Mouse (Mus musculus): ENCODE results near the gene Olfr391-ps. TPM values are rescaled to one million over a fixed set of nuclear protein-coding genes. Genes with fewer than 3 reads are reported as not detected.

Olfr391-ps gene
- polyA plus RNA-seq (2012; rRNA removed): not detected in 2 replicates

- Histone ChIP-seq H3K36me3 (ENCODE audit: control insufficient read depth, insufficient read depth, low read length) (no peaks in the 10 kb centered on the region), H3K27ac (ENCODE audit: control insufficient read depth, insufficient read depth, low read depth, low read length) (no peak within 1 kb of the TSS), H3K27me3 (ENCODE audit: control insufficient read depth, insufficient read depth, low read length) (no peaks in the 10 kb centered on the region), H3K4me3 (ENCODE audit: control insufficient read depth, low read depth, low read length) (no peak within 1 kb of the TSS), H3K4me1 (ENCODE audit: control insufficient read depth, insufficient read depth, low read length) (no peaks in the 10 kb centered on the region)
- TF ChIP-seq CTCF (IDR thresholded peaks at IDR 0.05; ENCODE audit: control insufficient read depth, insufficient read depth, insufficient replicate concordance, low read depth, low read length) (no peak), POLR2A (IDR thresholded peaks at IDR 0.05; ENCODE audit: control insufficient read depth, low read depth, low read length) (no peak)
Observed at GRCm38 (mm10) chr11:73802952-73803351, at the start of gene Olfr391-ps. Olfr391-ps (minus strand) TSS chr11:73803052.

DNA sequence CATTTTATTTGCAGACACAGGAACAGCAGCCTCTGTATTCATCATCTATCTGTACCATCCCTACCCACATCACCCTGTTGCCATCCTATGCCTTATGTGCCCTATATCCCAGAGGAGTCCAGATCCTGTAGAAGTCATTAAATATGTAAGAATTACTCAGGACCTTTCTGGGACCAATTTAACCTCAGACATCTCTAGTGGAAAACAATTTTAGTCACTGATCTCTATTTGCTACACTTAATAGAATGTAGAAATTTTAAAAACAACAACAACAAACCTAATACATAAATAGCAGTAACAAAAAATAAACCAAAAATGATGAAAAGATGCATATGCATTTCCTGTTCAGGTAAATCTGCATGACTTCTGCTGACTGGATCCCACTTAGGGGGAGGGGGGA, 48.5 kb upstream of the Olfr391-ps start, which contains the start of gene Olfr393:
Gene Olfr393, minus strand, starts transcription at position 101 of the 400 bp plus-strand sequence.
- Histone ChIP-seq H3K36me3 (ENCODE audit: control insufficient read depth, insufficient read depth, low read length) (no peaks in the 10 kb centered on the region), H3K27me3 (ENCODE audit: control insufficient read depth, insufficient read depth, low read length) (no peaks in the 10 kb centered on the region), H3K4me3 (ENCODE audit: control insufficient read depth, low read depth, low read length) (no peak within 1 kb of the TSS), H3K4me1 (ENCODE audit: control insufficient read depth, insufficient read depth, low read length) (no peaks in the 10 kb centered on the region), H3K27ac (ENCODE audit: control insufficient read depth, insufficient read depth, low read depth, low read length) (no peak within 1 kb of the TSS)
- no peak for TF ChIP-seq CTCF (IDR thresholded peaks at IDR 0.05; ENCODE audit: control insufficient read depth, insufficient read depth, insufficient replicate concordance, low read depth, low read length)
- TF ChIP-seq POLR2A (IDR thresholded peaks at IDR 0.05; ENCODE audit: control insufficient read depth, low read depth, low read length): no peak

- H3K36me3 ChIP-seq (ENCODE audit: control insufficient read depth, insufficient read depth, low read length): no peaks in the 10 kb centered on the region
- no peak within 1 kb of the TSS for H3K27ac ChIP-seq (ENCODE audit: control insufficient read depth, insufficient read depth, low read depth, low read length)
- no peaks in the 10 kb centered on the region for H3K27me3 ChIP-seq (ENCODE audit: control insufficient read depth, insufficient read depth, low read length)
- H3K4me3 ChIP-seq (ENCODE audit: control insufficient read depth, low read depth, low read length): no peak within 1 kb of the TSS
- no peak for TF ChIP-seq POLR2A (IDR thresholded peaks at IDR 0.05; ENCODE audit: control insufficient read depth, low read depth, low read length)
- TF ChIP-seq CTCF (IDR thresholded peaks at IDR 0.05; ENCODE audit: control insufficient read depth, insufficient read depth, insufficient replicate concordance, low read depth, low read length): no peak
- no peaks in the 10 kb centered on the region for H3K4me1 ChIP-seq (ENCODE audit: control insufficient read depth, insufficient read depth, low read length)
Observed at GRCm38 (mm10) chr11:73816949-73817348, 14.1 kb upstream of the Olfr391-ps start, which contains the start of gene Olfr392. Olfr392 (minus strand) TSS chr11:73817049.

- H3K4me1 ChIP-seq (ENCODE audit: control insufficient read depth, insufficient read depth, low read length): no peaks in the 10 kb centered on the region
- no peak within 1 kb of the TSS for H3K4me3 ChIP-seq (ENCODE audit: control insufficient read depth, low read depth, low read length)
- no peak within 1 kb of the TSS for H3K27ac ChIP-seq (ENCODE audit: control insufficient read depth, insufficient read depth, low read depth, low read length)
- H3K36me3 ChIP-seq (ENCODE audit: control insufficient read depth, insufficient read depth, low read length): no peaks in the 10 kb centered on the region
- no peaks in the 10 kb centered on the region for H3K27me3 ChIP-seq (ENCODE audit: control insufficient read depth, insufficient read depth, low read length)
- TF ChIP-seq POLR2A (IDR thresholded peaks at IDR 0.05; ENCODE audit: control insufficient read depth, low read depth, low read length) (no peak), CTCF (IDR thresholded peaks at IDR 0.05; ENCODE audit: control insufficient read depth, insufficient read depth, insufficient replicate concordance, low read depth, low read length) (no peak)
Observed at GRCm38 (mm10) chr11:73782664-73783063, 20.2 kb downstream of the Olfr391-ps start, which contains the start of gene Olfr390. Olfr390 (plus strand) TSS chr11:73782964.

DNA sequence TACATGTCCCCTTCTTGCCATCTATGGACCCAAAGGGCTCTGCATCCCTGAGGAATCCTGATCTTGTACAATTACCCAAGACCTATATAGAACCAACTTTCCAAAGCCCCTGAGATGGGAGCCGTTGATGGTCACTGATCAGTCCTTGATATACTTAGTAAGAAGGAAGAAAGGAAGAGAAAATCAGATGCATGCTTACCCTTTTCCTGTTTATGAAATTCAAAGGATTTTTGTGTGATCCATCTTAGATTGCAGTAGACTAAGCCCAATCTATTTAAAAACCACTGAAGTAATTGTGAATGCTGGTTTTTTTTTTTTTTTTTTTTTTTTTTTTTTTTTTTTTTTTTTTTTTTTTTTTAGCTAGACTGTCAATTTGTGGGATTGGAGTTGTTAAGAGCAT, 22.2 kb downstream of the Olfr391-ps start, which contains the start of gene Olfr389:
Gene Olfr389, minus strand, starts transcription at position 101 of the 400 bp plus-strand sequence.
- no peaks in the 10 kb centered on the region for H3K36me3 ChIP-seq (ENCODE audit: control insufficient read depth, insufficient read depth, low read length)
- no peak within 1 kb of the TSS for H3K27ac ChIP-seq (ENCODE audit: control insufficient read depth, insufficient read depth, low read depth, low read length)
- no peak for TF ChIP-seq POLR2A (IDR thresholded peaks at IDR 0.05; ENCODE audit: control insufficient read depth, low read depth, low read length)
- no peak for TF ChIP-seq CTCF (IDR thresholded peaks at IDR 0.05; ENCODE audit: control insufficient read depth, insufficient read depth, insufficient replicate concordance, low read depth, low read length)
- H3K4me3 ChIP-seq (ENCODE audit: control insufficient read depth, low read depth, low read length): no peak within 1 kb of the TSS
- H3K4me1 ChIP-seq (ENCODE audit: control insufficient read depth, insufficient read depth, low read length): no peaks in the 10 kb centered on the region
- H3K27me3 ChIP-seq (ENCODE audit: control insufficient read depth, insufficient read depth, low read length): no peaks in the 10 kb centered on the region

- TF ChIP-seq CTCF (IDR thresholded peaks at IDR 0.05; ENCODE audit: control insufficient read depth, insufficient read depth, insufficient replicate concordance, low read depth, low read length) (no peak), POLR2A (IDR thresholded peaks at IDR 0.05; ENCODE audit: control insufficient read depth, low read depth, low read length) (no peak)
- no peaks in the 10 kb centered on the region for H3K36me3 ChIP-seq (ENCODE audit: control insufficient read depth, insufficient read depth, low read length)
Observed at GRCm38 (mm10) chr11:73759115-73759514, 43.7 kb downstream of the Olfr391-ps start.

More at GRCm38 (mm10) chr11:73759115-73759514, 43.7 kb downstream of the Olfr391-ps start:
- H3K4me3 ChIP-seq (ENCODE audit: control insufficient read depth, low read depth, low read length): no peak overlapping the region
- H3K27ac ChIP-seq (ENCODE audit: control insufficient read depth, insufficient read depth, low read depth, low read length): no peak overlapping the region
- no peaks in the 10 kb centered on the region for H3K27me3 ChIP-seq (ENCODE audit: control insufficient read depth, insufficient read depth, low read length)
- H3K4me1 ChIP-seq (ENCODE audit: control insufficient read depth, insufficient read depth, low read length): no peaks in the 10 kb centered on the region

Other genes with a start within 250 kb of the Olfr391-ps start
- gene Olfr385, start 210.0 kb downstream of the Olfr391-ps start, polyA plus RNA-seq (2012; rRNA removed): not detected in 2 replicates
- gene Olfr384, start 204.5 kb downstream of the Olfr391-ps start, polyA plus RNA-seq (2012; rRNA removed): not detected in 2 replicates
- gene Zfp735, start 114.3 kb downstream of the Olfr391-ps start, polyA plus RNA-seq (2012; rRNA removed): 1.7 and 2.2 TPM in 2 replicates
- gene Olfr389, start 22.3 kb downstream of the Olfr391-ps start, polyA plus RNA-seq (2012; rRNA removed): not detected in 2 replicates
- not detected in 2 replicates for gene Olfr390, start 20.1 kb downstream of the Olfr391-ps start, polyA plus RNA-seq (2012; rRNA removed)
- not detected in 2 replicates for gene Olfr392, start 14.0 kb upstream of the Olfr391-ps start, polyA plus RNA-seq (2012; rRNA removed)
- gene Olfr393, start 48.4 kb upstream of the Olfr391-ps start, polyA plus RNA-seq (2012; rRNA removed): not detected in 2 replicates
- not detected in 2 replicates for gene Olfr394, start 87.7 kb upstream of the Olfr391-ps start, polyA plus RNA-seq (2012; rRNA removed)
- not detected in 2 replicates for gene Olfr395, start 106.2 kb upstream of the Olfr391-ps start, polyA plus RNA-seq (2012; rRNA removed)
- gene Olfr23, start 133.6 kb upstream of the Olfr391-ps start, polyA plus RNA-seq (2012; rRNA removed): 1.6 and 2.9 TPM in 2 replicates
- gene Olfr397, start 157.8 kb upstream of the Olfr391-ps start, polyA plus RNA-seq (2012; rRNA removed): not detected in 2 replicates
- 0.07 and 0.19 TPM in 2 replicates for gene Olfr398, start 187.4 kb upstream of the Olfr391-ps start, polyA plus RNA-seq (2012; rRNA removed)

All from testis, adult 2 months (tissue).